Mouse (Mus musculus) cerebellum, postnatal 36 days (tissue): ENCODE results near the gene Tubgcp6.

Experiments
- DNase-seq, 2 experiments: peaks; one replicate each; pipeline ENCODE4 v3.0.0; 2021 to 2022; ENCODE audit warnings: mixed read lengths in 2 of 2

Gene Tubgcp6

GRCm38 (mm10) chr15:89098616-89099015 lies 24.3 kb downstream of the Tubgcp6 start:
- peak; percentile 72 to 74 for DNase-seq

GRCm38 (mm10) chr15:89097450-89097849 lies 25.5 kb downstream of the Tubgcp6 start:
- no peak for DNase-seq

DNA sequence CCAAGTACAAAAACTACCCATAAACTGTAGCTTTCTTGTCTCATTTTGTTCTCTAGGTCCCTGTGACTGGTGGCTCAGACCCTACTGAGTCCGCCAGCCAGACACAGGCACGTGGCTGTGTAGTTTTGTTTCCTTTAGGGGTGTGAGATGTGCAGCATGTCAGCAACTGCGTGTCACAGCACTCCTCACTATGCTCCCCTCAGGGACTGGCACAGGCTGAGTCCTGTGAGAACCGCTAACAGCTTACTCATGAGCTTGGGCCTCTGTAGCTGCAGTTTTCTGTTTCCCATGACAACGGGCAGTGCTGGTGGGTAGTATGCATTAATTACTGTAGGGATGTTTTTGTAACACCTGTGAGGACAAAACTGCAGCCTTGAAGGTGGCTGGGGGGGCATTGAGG lies 30.7 kb downstream of the Tubgcp6 start:
- DNase-seq, result no peak

DNA sequence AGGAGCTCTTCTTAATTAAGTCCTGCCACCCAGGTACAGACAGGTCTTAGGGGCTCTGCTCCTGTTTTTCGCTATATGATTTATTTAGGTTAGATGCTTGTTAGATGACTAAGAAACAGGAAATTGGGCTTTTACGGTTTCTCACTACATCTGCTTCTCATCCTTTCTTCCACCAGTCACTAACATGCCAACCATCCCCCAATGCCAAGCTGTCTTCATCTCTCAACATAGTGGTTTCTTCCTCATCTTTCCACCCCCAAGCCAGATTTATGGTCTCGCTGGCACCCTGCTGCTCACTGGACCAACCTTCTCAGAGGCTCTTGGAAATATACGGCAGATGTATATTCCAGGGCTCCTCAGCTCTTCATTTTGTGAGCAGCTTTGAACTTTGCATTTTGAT lies 32.2 kb downstream of the Tubgcp6 start:
- DNase-seq, result no peak

DNA sequence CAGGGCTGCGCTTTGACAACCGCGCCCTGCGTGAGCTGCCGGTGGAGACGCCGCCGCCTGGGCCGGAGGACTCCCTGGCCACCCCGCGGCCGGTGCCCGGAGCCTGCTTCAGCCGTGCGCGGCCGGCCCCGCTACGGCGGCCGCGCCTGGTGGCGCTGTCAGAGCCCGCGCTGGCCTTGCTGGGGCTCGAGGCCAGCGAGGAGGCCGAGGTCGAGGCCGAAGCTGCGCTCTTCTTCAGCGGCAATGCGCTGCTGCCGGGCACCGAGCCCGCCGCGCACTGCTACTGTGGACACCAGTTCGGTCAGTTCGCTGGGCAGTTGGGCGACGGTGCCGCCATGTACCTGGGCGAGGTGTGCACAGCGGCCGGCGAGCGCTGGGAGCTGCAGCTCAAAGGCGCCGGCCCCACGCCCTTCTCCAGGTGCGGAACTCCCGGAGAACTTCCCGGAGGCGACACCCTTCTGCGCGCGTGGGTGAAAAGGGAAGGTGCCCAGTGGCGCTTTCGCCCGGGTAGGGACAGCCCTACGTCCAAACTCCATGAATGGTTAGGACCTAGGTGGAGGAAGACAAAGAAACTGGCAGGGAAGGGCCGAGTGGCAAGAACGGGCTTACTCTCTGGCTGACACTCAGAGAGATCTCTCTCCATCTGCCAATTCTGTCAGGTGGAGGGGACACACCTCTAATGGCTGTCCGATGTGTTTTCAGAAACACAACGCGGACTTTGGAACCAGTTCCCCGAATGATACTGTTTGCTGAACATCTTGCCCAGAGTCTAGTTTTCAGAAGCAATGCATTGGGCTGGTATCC lies 33.5 kb downstream of the Tubgcp6 start:
- peak; percentile 55 to 58 for DNase-seq

DNA sequence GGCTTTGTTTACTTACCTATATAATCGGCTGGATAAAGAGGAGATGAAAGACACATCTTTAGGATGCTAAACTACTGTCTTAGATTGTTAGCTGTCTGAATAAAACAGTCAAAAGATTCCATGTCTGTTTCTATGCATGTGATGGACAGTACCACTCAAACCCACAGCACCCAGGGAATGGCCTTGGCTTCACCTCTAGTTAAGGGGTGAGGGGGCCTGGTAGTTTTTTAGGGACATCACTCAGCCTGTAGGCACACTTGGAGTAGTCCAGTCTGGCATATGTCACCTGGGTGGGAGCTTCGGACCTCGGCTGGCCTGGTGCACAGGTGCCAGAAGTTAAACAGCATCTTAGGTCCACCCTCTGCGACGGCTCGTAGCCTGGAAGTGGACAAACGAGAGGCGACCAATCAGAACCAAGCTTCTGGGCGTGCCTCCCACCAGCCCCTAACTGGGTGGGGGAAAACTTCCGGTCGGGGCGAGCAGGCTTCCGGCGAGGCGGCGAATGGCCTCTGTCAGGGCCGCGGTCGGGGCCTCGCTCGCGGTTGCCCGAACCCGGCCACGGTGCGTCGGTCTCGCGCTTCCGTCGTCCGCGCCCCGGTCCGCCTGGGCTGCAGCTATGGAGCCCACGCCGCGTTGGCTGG lies 34.2 kb downstream of the Tubgcp6 start, which contains the start of gene Selenoo:
Gene Selenoo (plus strand): TSS at position 478 of the 641 bp plus-strand sequence.
- peak; percentile 90 to 93 for DNase-seq

DNA sequence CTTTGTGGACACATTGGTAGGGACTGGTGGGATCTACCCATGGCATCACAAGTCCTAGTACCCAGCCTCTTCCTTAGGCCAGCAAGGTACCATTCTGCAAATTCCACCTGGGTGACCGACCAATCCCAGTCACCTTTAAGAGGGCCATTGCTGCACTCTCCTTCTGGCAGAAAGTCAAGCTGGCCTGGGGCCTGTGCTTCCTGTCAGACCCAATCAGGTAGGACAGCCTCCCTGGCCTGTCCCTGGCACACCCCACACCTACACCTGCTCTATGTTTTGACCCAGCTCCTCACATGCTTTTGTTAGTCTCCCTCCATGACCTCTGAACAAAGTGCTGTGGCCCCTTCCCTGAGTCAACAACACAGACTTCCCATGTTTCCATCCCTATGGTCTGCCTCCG lies 38.1 kb downstream of the Tubgcp6 start:
- no peak for DNase-seq

GRCm38 (mm10) chr15:89083906-89084305 lies 39.0 kb downstream of the Tubgcp6 start:
- DNase-seq, result no peak

DNA sequence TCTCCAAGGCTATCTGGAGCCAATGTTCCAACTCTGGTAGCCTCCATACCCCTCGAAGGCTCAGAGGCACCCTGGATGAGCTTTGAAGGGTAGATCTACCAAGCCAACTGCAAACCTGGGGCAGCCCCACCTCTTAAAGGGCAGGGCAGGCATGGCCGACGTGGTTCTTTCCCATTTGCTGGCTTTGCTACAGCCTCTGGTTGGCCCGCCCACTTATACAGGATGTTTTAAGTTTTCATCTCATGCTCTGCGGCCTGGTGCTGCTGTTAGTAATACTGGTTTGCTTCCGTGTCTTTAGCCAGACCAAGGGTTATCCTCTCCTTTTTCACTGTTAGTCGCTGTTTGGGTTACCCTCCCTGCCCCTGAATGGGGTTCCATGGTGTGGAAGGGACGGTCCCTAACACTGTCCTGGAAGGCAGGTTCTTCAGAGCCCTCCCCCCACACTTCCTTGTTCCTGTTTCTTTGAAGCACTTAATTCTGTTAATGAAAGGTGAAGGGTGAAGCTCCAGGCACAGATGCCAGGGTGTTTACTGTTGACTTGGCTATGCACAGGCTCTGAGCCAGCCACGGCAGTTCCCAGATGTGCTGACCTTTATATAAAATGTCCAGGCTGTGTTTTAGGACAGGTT lies 44.6 kb downstream of the Tubgcp6 start:
- DNase-seq, result no peak

GRCm38 (mm10) chr15:89076156-89076731 lies 46.7 kb downstream of the Tubgcp6 start:
- peak; percentile 77 to 80 for DNase-seq

GRCm38 (mm10) chr15:89075478-89076147 lies 47.3 kb downstream of the Tubgcp6 start:
- peak; percentile 85 to 91 for DNase-seq

- peak in 1 of 2 experiments; percentile 12 for DNase-seq
Measured at GRCm38 (mm10) chr15:89074613-89075477, 48.1 kb downstream of the Tubgcp6 start, which contains the start of gene Trabd. TSS of gene Trabd (plus strand) at chr15:89075124.

DNA sequence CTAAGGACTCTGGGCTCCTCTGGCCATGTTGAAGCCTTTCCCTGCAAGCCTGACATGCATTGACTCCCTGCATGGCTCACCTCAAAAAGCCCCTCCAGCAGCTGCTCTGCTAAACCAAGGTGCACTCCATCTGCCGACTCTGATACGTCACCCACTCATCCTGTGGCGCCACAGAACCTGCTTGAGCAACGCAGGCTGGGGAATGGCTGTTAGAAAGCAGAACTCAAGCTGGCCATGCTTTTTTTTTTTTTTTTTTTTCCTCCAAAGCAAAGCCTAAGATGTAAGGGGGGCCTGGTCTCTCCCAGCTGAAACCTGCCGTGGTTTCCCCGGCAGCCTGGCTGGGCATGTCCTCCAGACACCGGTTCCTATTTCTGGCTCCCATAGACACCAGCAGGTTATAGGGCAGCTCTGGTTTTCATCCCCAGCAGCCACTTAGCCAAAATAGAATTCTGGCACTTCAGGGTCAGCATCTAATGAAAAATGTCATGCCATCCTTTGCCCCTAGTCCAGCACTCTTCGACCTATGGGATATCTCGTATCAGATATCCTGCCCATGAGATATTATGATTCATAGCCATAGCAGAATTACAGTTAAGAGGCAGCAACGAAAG lies 48.8 kb downstream of the Tubgcp6 start:
- DNase-seq, result peak in 1 of 2 experiments; percentile 18

- peak in 1 of 2 experiments; percentile 13 for DNase-seq
Measured at GRCm38 (mm10) chr15:89070606-89071005, 52.3 kb downstream of the Tubgcp6 start.

- DNase-seq, result peak; percentile 3 to 7
Measured at GRCm38 (mm10) chr15:89069336-89069840, 53.5 kb downstream of the Tubgcp6 start.

DNA sequence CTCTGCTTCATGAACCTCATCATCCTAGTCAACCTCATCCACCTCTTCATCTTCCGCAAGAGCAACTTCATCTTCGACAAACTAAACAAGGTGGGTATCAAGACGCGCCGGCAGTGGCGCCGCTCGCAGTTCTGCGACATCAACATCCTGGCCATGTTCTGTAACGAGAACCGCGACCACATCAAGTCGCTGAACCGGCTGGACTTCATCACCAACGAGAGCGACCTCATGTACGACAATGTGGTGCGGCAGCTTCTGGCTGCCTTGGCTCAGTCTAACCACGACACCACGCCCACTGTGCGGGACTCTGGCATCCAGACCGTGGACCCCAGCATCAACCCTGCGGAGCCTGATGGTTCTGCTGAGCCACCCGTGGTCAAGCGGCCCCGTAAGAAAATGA lies 54.7 kb downstream of the Tubgcp6 start:
- DNase-seq, result peak in 1 of 2 experiments; percentile 13

DNA sequence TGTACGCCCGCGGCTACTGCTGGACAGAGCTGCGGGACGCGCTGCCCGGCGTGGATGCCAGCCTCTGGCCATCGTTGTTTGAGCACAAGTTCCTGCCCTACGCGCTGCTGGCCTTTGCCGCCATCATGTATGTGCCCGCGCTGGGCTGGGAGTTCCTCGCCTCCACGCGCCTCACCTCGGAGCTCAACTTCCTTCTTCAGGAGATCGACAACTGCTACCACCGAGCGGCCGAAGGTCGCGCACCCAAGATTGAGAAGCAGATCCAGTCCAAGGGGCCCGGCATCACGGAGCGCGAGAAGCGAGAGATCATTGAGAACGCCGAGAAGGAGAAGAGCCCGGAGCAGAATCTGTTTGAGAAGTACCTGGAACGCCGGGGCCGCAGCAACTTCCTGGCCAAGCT lies 55.3 kb downstream of the Tubgcp6 start:
- DNase-seq, result peak in 1 of 2 experiments; percentile 10

DNA sequence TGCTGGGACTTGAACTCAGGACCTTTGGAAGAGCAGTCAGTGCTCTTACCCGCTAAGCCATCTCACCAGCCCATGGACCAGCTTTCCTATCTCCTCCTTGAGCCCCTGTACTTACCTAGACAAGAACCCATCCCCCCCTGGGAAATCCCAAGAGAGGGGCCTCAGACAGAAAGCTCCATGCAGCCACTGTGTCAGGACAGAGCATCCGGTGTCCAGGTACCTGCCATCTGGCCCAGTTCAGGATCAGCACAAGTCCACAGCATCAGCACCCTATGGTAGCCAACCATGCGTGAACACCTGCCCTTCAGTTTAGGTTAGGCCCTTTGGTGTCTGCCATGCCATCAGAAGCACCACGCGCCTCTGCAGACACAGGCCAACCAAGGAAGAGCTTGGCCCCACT lies 58.0 kb downstream of the Tubgcp6 start:
- DNase-seq, result peak in 1 of 2 experiments; percentile 7

DNA sequence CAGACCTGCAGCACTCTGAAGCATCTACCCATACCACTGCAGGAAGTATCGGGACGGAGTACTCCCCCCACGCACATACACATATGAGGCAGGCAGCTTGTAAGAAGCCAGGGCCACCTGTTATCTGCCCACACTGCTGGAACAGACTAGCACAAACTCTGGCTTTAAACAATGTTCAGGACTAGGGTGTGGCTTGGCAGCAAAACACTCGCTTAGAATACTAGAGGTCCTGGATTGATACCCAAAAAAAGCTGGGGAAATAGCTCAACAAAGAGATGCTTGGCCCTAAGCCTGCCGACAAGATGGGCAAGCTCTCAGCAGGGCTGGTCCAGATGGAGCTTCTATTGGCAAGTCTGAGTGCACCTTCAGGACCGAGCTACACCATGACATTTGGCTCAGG lies 59.4 kb downstream of the Tubgcp6 start:
- peak; percentile 76 to 79 for DNase-seq

DNA sequence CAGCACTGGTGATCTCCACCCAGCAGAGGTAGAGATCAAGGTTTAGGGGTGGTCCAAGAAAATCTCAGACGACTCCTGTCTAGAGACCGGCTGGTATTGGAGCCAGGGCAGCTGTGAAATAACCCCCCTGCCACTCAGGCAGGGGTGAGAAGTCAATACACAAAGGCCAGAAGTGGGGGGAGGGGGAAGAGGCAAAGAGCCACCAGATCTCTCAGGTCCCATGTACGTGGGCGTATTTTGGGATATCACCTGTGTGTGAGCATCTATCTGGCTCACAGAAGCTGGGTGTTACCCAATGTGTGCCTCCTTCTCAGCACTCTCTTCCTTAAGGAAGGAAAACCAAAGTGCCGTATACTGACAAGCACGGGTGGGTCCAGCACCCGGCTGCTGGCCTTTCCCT lies 59.9 kb downstream of the Tubgcp6 start:
- DNase-seq, result peak in 1 of 2 experiments; percentile 9

- no peak for DNase-seq
Measured at GRCm38 (mm10) chr15:89062518-89062910, 60.4 kb downstream of the Tubgcp6 start.
